Mouse (Mus musculus) forebrain, embryonic 12.5 days (tissue): ENCODE data around the gene Cacna2d3. TPM values are rescaled to one million over a fixed set of nuclear protein-coding genes. Genes with fewer than 3 reads are reported as not detected.
A peak's percentile ranks its signal among the peaks of the same experiment; 100 is the strongest.

Experiments used
- ATAC-seq: fragments of 200-750 bp; cut with Nextera tagmentation; 2 replicates; pipeline ENCODE4 v1.8.0; 2017; ENCODE audit warnings: moderate TSS enrichment; ENCODE audit not compliant: low FRiP score
- H3K27ac ChIP-seq: fragments of 300-500 bp; sonication (generic); 2 replicates; pipeline ENCODE4 v1.5.1; 2016; ENCODE audit warnings: mild to moderate bottlenecking
- H3K27me3 ChIP-seq: fragments of 300-500 bp; sonication (generic); 2 replicates; pipeline ENCODE4 v1.6.1; 2016; ENCODE audit warnings: mild to moderate bottlenecking
- H3K36me3 ChIP-seq: fragments of 300-500 bp; sonication (generic); replicated peaks from 2 replicates; pipeline ENCODE4 v1.6.1; 2016; ENCODE audit warnings: mild to moderate bottlenecking
- H3K4me1 ChIP-seq: fragments of 300-500 bp; sonication (generic); 2 replicates; pipeline ENCODE4 v1.6.1; 2016
- H3K4me2 ChIP-seq: fragments of 300-500 bp; sonication (generic); 2 replicates; pipeline ENCODE4 v1.6.1; 2016; ENCODE audit warnings: mild to moderate bottlenecking, moderate library complexity
- H3K4me3 ChIP-seq: fragments of 300-500 bp; sonication (generic); replicated peaks from 2 replicates; pipeline ENCODE4 v1.5.1; 2016; ENCODE audit warnings: mild to moderate bottlenecking
- H3K9ac ChIP-seq: fragments of 300-500 bp; sonication (generic); 2 replicates; pipeline ENCODE4 v1.6.1; 2016; ENCODE audit warnings: mild to moderate bottlenecking
- H3K9me3 ChIP-seq: fragments of 300-500 bp; sonication (generic); 2 replicates; pipeline ENCODE4 v1.6.1; 2016
- WGBS: fragments of 180-500 bp; shearing (Covaris S2); methylation state at CpG from one replicate; pipeline ENCODE4 v1.1.7; 2016; 5-methylcytosine and 5-hydroxymethylcytosine counted together
- polyA plus RNA-seq: library from polyadenylated mRNA; unstranded; fragments of >200 nt; fragmentation: Nextera tagmentation; extraction: Ambion mirVana; gene quantifications from 2 replicates; pipeline ENCODE4 v1.2.1, GENCODE M21; 2016

The Cacna2d3 gene
- polyA plus RNA-seq, 1 experiment from 2014 or later, result 15.3 TPM

DNA sequence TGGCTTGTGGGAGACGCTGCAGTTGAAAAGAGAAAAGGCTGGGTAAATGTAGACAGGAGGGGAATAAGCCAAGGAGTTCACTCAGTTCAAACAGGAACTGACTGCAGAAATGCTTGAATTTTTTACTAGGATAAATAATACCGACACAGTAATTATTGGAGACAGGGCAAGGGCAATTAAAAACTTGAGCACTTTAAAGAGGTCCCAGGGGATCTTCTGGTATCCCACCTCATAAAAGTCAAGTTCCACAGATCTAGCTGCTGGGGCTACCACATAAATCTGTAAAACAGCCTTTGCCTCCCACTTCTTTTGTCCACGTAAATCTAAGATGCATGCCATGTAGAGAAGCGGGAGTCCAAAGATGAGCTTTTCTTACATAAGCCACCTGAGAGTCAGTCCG, 109.2 kb downstream of the Cacna2d3 start:
- no peaks in the 10 kb centered on the region for H3K9me3 ChIP-seq
- no peak for ATAC-seq
- no peak overlapping the region for H3K27ac ChIP-seq
- H3K4me1 ChIP-seq, result peaks cover 5% of the 10 kb centered on the region; the same call in 1 of the 2 replicates
- no peaks in the 10 kb centered on the region for H3K36me3 ChIP-seq
- H3K27me3 ChIP-seq, result no peaks in the 10 kb centered on the region
- no peak overlapping the region for H3K4me3 ChIP-seq
- WGBS, result 88% methylated on average over 5 of the region's 5 CpGs
- H3K4me2 ChIP-seq, result no peak overlapping the region
- no peak overlapping the region for H3K9ac ChIP-seq

DNA sequence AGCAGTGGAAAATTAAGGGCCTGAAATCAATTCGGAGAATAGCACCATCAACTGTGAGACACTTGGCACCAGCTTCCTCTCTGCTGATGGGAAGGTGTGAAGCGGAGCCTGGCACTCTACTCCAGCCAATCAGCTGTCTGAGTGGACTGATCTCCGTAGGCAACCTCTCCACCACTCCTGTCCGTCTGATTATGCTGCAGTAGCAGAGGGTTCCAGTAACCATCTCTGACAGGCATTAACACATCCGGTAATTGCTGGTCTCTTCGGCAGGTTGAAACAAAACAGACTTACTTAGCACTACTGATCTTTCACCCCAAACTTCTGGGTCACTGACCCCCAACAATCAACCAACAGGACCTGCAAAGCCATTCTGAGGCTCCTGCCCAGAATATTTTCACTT, 112.9 kb downstream of the Cacna2d3 start:
- ATAC-seq, result no peak
- Histone ChIP-seq H3K9me3 (no peaks in the 10 kb centered on the region), H3K4me2 (no peak overlapping the region), H3K4me3 (no peak overlapping the region), H3K4me1 (peaks cover 7% of the 10 kb centered on the region; the same call in 1 of the 2 replicates), H3K36me3 (no peaks in the 10 kb centered on the region), H3K27me3 (no peaks in the 10 kb centered on the region), H3K27ac (no peak overlapping the region), H3K9ac (no peak overlapping the region)
- 54% methylated on average over 6 of the region's 6 CpGs for WGBS

- H3K9me3 ChIP-seq, result no peaks in the 10 kb centered on the region
- no peaks in the 10 kb centered on the region for H3K36me3 ChIP-seq
- WGBS, result 62% methylated on average over 8 of the region's 8 CpGs
- no peak for ATAC-seq
- H3K4me2 ChIP-seq, result no peak overlapping the region
- no peak overlapping the region for H3K27ac ChIP-seq
- H3K27me3 ChIP-seq, result no peaks in the 10 kb centered on the region
- peaks cover 10% of the 10 kb centered on the region for H3K4me1 ChIP-seq
- no peak overlapping the region for H3K4me3 ChIP-seq
- no peak overlapping the region for H3K9ac ChIP-seq
Measured at GRCm38 (mm10) chr14:29599428-29599827, 122.2 kb downstream of the Cacna2d3 start.

DNA sequence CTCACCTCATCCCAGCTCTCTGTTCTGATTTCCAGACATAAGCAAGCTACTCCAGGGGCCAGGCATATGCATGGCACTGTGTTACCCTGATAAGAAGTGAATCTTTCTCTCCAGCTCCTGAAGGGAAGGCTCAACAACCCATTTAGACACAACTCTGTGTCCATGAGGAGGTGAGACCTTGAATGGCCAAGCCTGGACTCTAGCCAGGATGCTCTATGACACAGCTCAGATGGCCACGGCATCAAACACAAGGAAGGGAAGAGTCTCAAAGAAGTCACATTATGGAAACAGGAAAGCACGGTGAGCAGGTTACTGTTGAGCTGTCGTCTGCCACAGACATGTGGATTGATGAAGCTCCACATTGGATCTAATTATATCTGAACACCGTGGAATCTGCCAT, 128.8 kb downstream of the Cacna2d3 start:
- Histone ChIP-seq H3K27ac (no peak overlapping the region), H3K9ac (no peak overlapping the region), H3K36me3 (no peaks in the 10 kb centered on the region), H3K4me2 (no peak overlapping the region), H3K4me3 (no peak overlapping the region), H3K4me1 (no peaks in the 10 kb centered on the region), H3K9me3 (no peaks in the 10 kb centered on the region), H3K27me3 (no peaks in the 10 kb centered on the region)
- no peak for ATAC-seq
- WGBS, result 92% methylated on average over 4 of the region's 4 CpGs

GRCm38 (mm10) chr14:29589628-29590027, 132.0 kb downstream of the Cacna2d3 start:
- no peaks in the 10 kb centered on the region for H3K36me3 ChIP-seq
- 95% methylated on average over 9 of the region's 9 CpGs for WGBS
- H3K4me2 ChIP-seq, result no peak overlapping the region
- H3K27me3 ChIP-seq, result no peaks in the 10 kb centered on the region
- no peaks in the 10 kb centered on the region for H3K4me1 ChIP-seq
- ATAC-seq, result no peak
- no peak overlapping the region for H3K4me3 ChIP-seq
- no peaks in the 10 kb centered on the region for H3K9me3 ChIP-seq
- no peak overlapping the region for H3K27ac ChIP-seq
- no peak overlapping the region for H3K9ac ChIP-seq

DNA sequence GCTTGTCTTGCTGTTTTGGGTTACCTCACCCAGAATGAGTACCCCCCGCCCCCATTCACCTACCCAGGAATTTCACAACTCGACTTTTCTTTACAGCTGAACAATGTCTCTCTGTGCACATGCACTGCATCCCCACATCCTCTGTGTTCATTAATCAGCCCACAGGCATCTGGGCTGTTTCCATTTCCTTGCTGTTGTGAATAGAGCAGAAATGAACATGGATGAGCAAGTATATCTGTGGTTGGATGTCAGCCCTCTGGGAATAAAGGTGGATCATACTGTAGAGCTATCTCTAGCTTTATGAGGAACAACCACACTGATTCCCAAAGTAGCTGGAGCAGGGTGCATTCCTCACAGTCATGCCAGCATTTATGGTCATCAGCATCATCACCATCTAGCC, 139.7 kb downstream of the Cacna2d3 start:
- no peak overlapping the region for H3K4me2 ChIP-seq
- H3K4me3 ChIP-seq, result no peak overlapping the region
- no peak for ATAC-seq
- H3K27ac ChIP-seq, result no peak overlapping the region
- 65% methylated on average over 2 of the region's 2 CpGs for WGBS
- H3K4me1 ChIP-seq, result no peaks in the 10 kb centered on the region
- H3K36me3 ChIP-seq, result no peaks in the 10 kb centered on the region
- no peaks in the 10 kb centered on the region for H3K9me3 ChIP-seq
- H3K27me3 ChIP-seq, result no peaks in the 10 kb centered on the region
- H3K9ac ChIP-seq, result no peak overlapping the region

DNA sequence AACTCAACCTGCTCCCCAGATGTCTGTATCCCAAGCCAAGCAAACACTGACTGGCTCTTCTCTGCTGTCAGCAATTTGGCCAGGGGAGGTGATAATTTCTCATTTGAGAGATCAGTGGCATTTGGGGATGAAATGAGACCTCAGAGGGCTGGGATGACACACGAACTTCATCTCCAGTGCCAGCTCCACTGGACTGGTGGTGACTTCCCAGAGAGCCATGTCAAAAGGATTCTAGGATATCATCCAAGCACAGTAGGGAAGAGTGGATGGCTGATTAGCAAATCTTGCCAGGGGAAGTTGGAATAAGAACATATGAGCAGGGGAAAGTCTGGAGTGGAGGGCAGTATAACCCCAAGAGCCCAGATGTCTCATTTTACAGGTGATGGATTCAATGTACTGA, 143.9 kb downstream of the Cacna2d3 start:
- H3K4me1 ChIP-seq, result no peaks in the 10 kb centered on the region
- H3K27ac ChIP-seq, result no peak overlapping the region
- no peaks in the 10 kb centered on the region for H3K9me3 ChIP-seq
- no peaks in the 10 kb centered on the region for H3K27me3 ChIP-seq
- H3K36me3 ChIP-seq, result no peaks in the 10 kb centered on the region
- ATAC-seq, result no peak
- H3K4me2 ChIP-seq, result no peak overlapping the region
- 76% methylated on average over 1 of the region's 1 CpGs for WGBS
- no peak overlapping the region for H3K9ac ChIP-seq
- H3K4me3 ChIP-seq, result no peak overlapping the region

DNA sequence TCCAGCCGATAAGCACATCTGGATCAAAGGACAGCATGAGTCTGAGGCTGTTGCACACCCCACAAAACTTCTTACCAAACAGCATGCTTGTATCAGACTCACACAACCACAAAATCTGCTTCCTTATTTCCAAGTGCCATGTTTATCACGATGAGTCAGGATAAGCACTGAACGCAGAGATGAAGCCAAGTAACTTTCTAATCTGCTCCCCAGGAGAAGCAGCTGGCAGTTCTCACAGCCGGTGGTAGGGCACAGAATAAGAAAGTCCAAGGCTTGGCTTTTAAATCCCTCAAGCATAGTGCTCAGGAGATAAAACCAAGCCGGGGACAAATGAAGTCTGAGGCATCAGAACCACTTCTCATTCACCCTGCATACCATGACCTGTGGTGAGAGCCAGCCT, 146.1 kb downstream of the Cacna2d3 start:
- Histone ChIP-seq H3K27me3 (no peaks in the 10 kb centered on the region), H3K9me3 (no peaks in the 10 kb centered on the region), H3K4me2 (no peak overlapping the region), H3K4me1 (no peaks in the 10 kb centered on the region), H3K9ac (no peak overlapping the region), H3K4me3 (no peak overlapping the region), H3K27ac (no peak overlapping the region), H3K36me3 (no peaks in the 10 kb centered on the region)
- WGBS, result 63% methylated on average over 5 of the region's 5 CpGs
- no peak for ATAC-seq

GRCm38 (mm10) chr14:29562704-29563103, 159.0 kb downstream of the Cacna2d3 start:
- Histone ChIP-seq H3K4me3 (no peak overlapping the region), H3K4me2 (peak overlapping the region; percentile 10; the same call in 1 of the 2 replicates), H3K27ac (peak overlapping the region; percentile 63), H3K36me3 (no peaks in the 10 kb centered on the region), H3K9me3 (no peaks in the 10 kb centered on the region), H3K9ac (no peak overlapping the region), H3K27me3 (no peaks in the 10 kb centered on the region), H3K4me1 (peaks cover 25% of the 10 kb centered on the region)
- peak; percentile 62; the same call in 1 of the 2 replicates for ATAC-seq
- whole genome bisulfite sequencing, result 17% methylated on average over 6 of the region's 6 CpGs

- 75% methylated on average over 11 of the region's 11 CpGs for WGBS
- Histone ChIP-seq H3K4me1 (peaks cover 12% of the 10 kb centered on the region), H3K27ac (no peak overlapping the region), H3K4me2 (no peak overlapping the region), H3K27me3 (no peaks in the 10 kb centered on the region), H3K4me3 (no peak overlapping the region), H3K9me3 (no peaks in the 10 kb centered on the region), H3K36me3 (no peaks in the 10 kb centered on the region), H3K9ac (no peak overlapping the region)
- no peak for ATAC-seq
Measured at GRCm38 (mm10) chr14:29561122-29561834, 160.4 kb downstream of the Cacna2d3 start.

- no peak overlapping the region for H3K27ac ChIP-seq
- no peaks in the 10 kb centered on the region for H3K27me3 ChIP-seq
- ATAC-seq, result no peak
- H3K4me3 ChIP-seq, result no peak overlapping the region
- H3K9me3 ChIP-seq, result no peaks in the 10 kb centered on the region
- peaks cover 11% of the 10 kb centered on the region for H3K4me1 ChIP-seq
- no peak overlapping the region for H3K4me2 ChIP-seq
- H3K36me3 ChIP-seq, result no peaks in the 10 kb centered on the region
- 83% methylated on average over 8 of the region's 8 CpGs for WGBS
- H3K9ac ChIP-seq, result no peak overlapping the region
Measured at GRCm38 (mm10) chr14:29558440-29558839, 163.2 kb downstream of the Cacna2d3 start.

GRCm38 (mm10) chr14:29556152-29556551, 165.5 kb downstream of the Cacna2d3 start:
- Histone ChIP-seq H3K4me3 (no peak overlapping the region), H3K9ac (no peak overlapping the region), H3K27me3 (no peaks in the 10 kb centered on the region), H3K36me3 (no peaks in the 10 kb centered on the region), H3K4me1 (peaks cover 5% of the 10 kb centered on the region; the same call in 1 of the 2 replicates), H3K4me2 (no peak overlapping the region), H3K27ac (no peak overlapping the region), H3K9me3 (no peaks in the 10 kb centered on the region)
- 93% methylated on average over 3 of the region's 3 CpGs for WGBS
- ATAC-seq, result no peak

DNA sequence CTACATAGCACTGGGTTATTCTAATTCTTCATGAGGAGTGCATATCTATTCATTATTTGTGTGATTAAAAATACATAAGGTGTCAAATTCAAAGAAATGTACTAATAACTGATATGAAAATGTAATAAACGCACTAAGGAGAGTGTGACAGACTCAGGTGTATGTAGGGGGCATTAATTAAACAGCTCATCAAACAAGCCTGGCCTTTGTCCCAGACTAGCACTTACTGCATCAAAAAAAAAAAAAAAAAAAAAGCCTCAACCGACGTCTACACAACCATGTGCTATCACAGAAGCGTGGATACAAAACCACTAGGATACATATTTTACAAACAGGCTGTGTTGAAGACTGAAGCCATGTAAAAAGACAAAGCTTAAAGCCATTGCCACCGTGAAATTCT, 169.2 kb downstream of the Cacna2d3 start:
- H3K9me3 ChIP-seq, result no peaks in the 10 kb centered on the region
- H3K27ac ChIP-seq, result no peak overlapping the region
- no peak for ATAC-seq
- no peak overlapping the region for H3K4me2 ChIP-seq
- H3K4me1 ChIP-seq, result no peaks in the 10 kb centered on the region; the same call in 1 of the 2 replicates
- H3K9ac ChIP-seq, result no peak overlapping the region
- WGBS, result 82% methylated on average over 5 of the region's 5 CpGs
- H3K4me3 ChIP-seq, result no peak overlapping the region
- H3K27me3 ChIP-seq, result no peaks in the 10 kb centered on the region
- H3K36me3 ChIP-seq, result no peaks in the 10 kb centered on the region
